Mouse (Mus musculus): ENCODE measurements around the gene Fgb.

Gene Fgb

GRCm38 (mm10) chr3:83027546-83028251 is 22.0 kb downstream of the Fgb start:
- DNase-seq (ENCODE audit: low spot score in 2 of 2), result no peak

- no peak for DNase-seq (ENCODE audit: low spot score in 2 of 2)
These were observed 24.0 kb downstream of the Fgb start, which contains the start of gene Fga for GRCm38 (mm10) chr3:83025475-83026301. Gene Fga, plus strand, starts transcription at chr3:83026076.

GRCm38 (mm10) chr3:83025036-83025435 is 24.6 kb downstream of the Fgb start:
- DNase-seq (ENCODE audit: low spot score in 2 of 2), result no peak

GRCm38 (mm10) chr3:83021176-83021575 is 28.5 kb downstream of the Fgb start:
- DNase-seq (ENCODE audit: low spot score in 2 of 2), result no peak

GRCm38 (mm10) chr3:83020387-83020786 is 29.3 kb downstream of the Fgb start:
- DNase-seq (ENCODE audit: low spot score in 2 of 2), result no peak

- DNase-seq (ENCODE audit: low spot score in 2 of 2), result no peak
These were observed 33.4 kb downstream of the Fgb start for GRCm38 (mm10) chr3:83016236-83016635.

DNA sequence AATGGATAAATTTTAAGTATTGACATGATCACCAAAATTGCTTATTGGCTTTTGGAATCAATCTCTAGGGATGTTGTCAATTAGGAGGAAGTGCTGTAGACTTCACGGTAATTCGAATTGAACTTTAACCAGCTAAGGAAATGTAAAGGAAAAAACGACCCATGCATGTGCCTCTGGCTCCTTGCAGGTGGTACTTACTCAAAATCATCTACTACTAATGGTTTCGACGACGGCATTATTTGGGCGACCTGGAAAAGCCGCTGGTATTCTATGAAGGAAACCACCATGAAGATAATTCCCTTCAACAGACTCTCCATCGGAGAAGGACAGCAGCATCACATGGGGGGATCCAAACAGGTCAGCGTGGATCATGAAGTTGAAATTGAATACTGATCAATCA is 35.7 kb downstream of the Fgb start:
- DNase-seq (ENCODE audit: low spot score in 2 of 2), result no peak

- no peak for DNase-seq (ENCODE audit: low spot score in 2 of 2)
These were observed 37.0 kb downstream of the Fgb start for GRCm38 (mm10) chr3:83012636-83013035.

DNA sequence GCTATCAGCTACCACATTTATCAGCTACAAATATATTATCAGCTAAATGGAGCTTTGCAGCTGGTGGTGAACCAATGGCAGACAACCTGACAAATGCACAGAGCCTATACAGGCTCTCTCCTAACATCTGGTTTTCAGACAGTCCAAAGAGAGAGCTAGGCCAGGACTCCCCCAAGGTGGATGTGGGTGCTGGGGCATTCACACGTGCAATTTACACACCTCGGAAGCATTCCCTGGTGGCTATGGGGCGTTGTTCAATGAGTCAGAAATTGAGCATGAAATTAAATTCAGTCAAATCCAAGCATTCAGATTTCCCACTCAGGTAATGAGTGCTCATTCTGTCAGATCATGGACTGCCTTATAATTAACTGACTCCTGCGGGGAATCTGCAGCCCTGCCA is 38.1 kb downstream of the Fgb start:
- no peak for DNase-seq (ENCODE audit: low spot score in 2 of 2)

- DNase-seq (ENCODE audit: low spot score in 2 of 2), result no peak
These were observed 38.5 kb downstream of the Fgb start for GRCm38 (mm10) chr3:83011136-83011535.

DNA sequence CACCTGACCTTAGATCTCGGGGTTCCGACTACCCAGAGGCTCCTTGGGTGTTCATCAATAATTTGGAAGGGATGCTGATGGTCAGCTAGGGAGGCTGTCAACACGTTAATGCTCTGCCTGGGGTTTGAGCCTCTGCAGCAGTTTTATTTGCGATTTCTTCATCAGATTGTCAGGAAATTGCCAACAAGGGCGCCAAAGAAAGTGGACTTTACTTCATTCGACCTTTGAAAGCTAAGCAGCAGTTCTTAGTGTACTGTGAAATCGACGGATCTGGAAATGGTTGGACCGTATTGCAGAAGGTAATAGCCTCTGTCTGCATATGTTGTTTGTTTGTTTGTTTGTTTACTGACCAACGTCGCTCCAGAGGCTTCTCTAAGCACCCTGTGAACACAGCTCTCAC is 39.4 kb downstream of the Fgb start:
- no peak for DNase-seq (ENCODE audit: low spot score in 2 of 2)

GRCm38 (mm10) chr3:83007557-83007956 is 42.1 kb downstream of the Fgb start, which contains the start of gene Fgg:
Gene Fgg, plus strand, starts transcription at chr3:83007724.
- DNase-seq (ENCODE audit: low spot score in 2 of 2), result no peak

DNA sequence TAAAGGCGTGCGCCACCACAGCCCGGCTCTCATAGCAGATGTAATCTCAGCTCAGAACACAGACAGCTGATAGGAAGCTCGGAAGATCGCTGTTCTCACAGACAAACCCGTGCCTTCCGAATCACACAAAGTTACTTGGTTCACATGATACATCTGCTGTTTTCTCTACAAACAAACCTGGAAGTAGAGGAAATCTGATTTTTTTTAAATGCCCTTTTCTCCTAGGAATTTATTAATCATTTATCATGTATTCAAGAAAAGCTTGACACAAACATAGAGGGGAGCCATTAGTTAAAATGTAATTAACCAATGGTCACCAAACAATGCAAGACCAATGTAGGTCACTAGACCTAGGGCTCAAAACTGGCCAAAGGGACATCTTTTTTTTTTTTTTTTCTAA is 44.9 kb downstream of the Fgb start:
- DNase-seq (ENCODE audit: low spot score in 2 of 2), result no peak

GRCm38 (mm10) chr3:83003068-83003467 is 46.6 kb downstream of the Fgb start:
- DNase-seq (ENCODE audit: low spot score in 2 of 2), result no peak

- DNase-seq (ENCODE audit: low spot score in 2 of 2), result peak in 1 of 2 experiments; percentile 19
These were observed 47.5 kb downstream of the Fgb start for GRCm38 (mm10) chr3:83002191-83002590.

DNA sequence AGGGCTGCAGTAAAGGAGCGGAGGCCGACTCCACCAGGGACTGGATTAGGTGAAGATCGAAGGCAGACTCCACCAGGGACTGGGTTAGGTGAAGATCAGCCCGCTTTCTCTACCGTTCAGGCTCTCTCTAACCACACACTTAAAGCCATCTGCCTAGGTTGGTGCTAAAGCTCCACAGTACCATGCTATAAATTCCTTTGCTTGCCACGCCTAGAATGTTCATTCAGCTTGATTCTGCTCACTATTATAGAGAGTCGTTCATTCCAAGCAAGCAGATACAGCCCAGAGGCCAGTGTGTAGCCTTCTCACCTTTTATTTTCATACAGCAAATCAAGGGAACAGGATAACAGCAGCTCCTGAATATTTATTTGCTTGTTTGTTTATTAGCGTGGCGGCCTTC is 49.7 kb downstream of the Fgb start:
- no peak for DNase-seq (ENCODE audit: low spot score in 2 of 2)

GRCm38 (mm10) chr3:82998772-82999463 is 50.7 kb downstream of the Fgb start:
- peak in 1 of 2 experiments; percentile 41 for DNase-seq (ENCODE audit: low spot score in 2 of 2)

GRCm38 (mm10) chr3:82996656-82997055 is 53.0 kb downstream of the Fgb start:
- no peak for DNase-seq (ENCODE audit: low spot score in 2 of 2)

DNA sequence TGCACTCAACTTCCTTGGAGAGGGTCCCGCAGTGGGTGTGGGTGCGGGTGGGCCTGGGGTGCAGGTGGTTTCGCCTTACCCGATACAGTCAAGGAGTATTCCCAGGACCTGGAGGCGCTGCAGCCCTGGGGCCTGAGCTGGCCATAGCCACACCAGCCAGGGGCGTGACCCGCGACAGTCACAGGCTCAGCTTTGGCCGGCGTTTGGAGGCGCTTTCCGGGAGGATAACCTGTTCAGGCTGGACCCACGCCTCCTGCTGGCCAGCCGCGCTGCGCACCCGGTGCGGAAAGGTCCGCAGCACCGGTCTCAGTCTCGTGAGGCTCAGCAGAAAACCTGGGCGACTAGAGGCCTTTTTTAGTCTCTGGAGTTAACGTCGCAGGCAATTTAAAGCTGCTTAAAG is 54.3 kb downstream of the Fgb start:
- no peak for DNase-seq (ENCODE audit: low spot score in 2 of 2)

GRCm38 (mm10) chr3:82992956-82993355 is 56.7 kb downstream of the Fgb start:
- no peak for DNase-seq (ENCODE audit: low spot score in 2 of 2)

GRCm38 (mm10) chr3:82991963-82992362 is 57.7 kb downstream of the Fgb start:
- no peak for DNase-seq (ENCODE audit: low spot score in 2 of 2)
